Mouse (Mus musculus) ES-E14 (cell line): Measurements from ENCODE around the gene Angpt4.

Experiments
- CHD2 ChIP-seq: IDR thresholded peaks from 2 replicates; pipeline ENCODE4 v1.6.1; 2014; ENCODE audit warnings: mild to moderate bottlenecking, low read depth, low read length, inconsistent platforms
- ZC3H11A ChIP-seq: IDR thresholded peaks from 2 replicates; pipeline ENCODE4 v1.6.1; 2012; ENCODE audit warnings: low read depth, mild to moderate bottlenecking, inconsistent platforms, low read length, borderline replicate concordance

DNA sequence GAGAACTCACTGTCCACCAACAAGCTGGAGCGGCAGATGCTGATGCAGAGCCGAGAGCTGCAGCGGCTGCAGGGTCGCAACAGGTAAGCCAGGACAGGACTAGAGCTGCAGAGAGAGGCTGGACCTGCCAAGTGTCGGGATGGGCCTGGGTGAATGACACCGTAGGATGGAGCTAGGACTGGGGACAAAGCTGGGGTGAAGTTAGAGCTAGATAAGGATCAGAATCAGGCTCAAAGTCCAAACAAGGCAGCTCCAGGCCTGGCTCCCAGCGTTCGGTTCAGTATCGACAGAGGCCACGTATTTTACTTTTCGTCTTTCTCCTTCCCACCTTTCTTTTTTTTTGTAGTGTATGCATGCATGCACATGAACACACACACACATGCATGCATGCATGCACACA lies 16.1 kb downstream of the Angpt4 start:
- TF ChIP-seq ZC3H11A (no peak), CHD2 (no peak)
